Mouse (Mus musculus): ENCODE results near the gene Ralgapa1.
"Not testable (repeated sequence)": the region's sequence is repeated elsewhere in the genome, so short reads cannot be mapped to it uniquely, and the experiment has no call there.

Ralgapa1 gene

DNA sequence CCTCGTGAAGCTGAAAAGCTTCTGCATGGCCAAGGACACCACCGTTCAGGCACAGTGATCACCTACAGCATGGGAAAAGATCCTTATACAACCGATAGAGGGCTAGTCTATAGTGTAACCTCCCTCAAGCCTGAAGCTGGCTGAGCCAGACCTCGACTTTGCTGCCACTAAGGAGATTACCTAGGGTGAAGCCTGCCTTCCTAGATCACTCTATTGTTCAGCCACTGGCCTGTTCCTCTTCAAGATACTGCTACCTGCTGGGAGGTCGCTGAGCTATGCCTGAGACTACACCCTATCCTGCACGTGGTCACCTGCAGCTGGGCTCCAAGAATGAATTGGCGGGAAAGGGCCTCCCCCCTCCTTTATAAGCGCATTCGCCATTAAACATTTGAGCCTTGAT lies 234.0 kb downstream of the Ralgapa1 start:
- DNase-seq, result not testable (repeated sequence)

DNA sequence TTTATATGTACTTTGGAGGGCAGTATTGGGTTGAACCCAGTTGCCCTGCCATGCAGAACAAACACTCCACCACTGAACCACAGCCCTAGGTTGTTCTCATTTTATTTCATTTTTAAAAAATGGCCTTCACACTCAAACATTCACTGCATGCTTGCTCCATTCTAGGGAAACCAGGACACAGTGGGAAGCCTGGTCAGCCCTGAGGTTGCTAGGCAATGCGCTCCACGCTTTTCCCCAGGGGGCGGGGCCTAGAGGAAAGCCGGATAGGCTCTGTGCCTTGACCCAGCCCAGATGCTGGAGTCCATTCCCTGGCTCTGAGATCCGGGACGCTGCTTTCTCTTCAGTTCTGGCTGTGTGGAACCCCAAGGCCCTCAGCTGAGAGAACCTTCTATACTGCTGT lies 247.2 kb downstream of the Ralgapa1 start:
- no peak for DNase-seq

DNA sequence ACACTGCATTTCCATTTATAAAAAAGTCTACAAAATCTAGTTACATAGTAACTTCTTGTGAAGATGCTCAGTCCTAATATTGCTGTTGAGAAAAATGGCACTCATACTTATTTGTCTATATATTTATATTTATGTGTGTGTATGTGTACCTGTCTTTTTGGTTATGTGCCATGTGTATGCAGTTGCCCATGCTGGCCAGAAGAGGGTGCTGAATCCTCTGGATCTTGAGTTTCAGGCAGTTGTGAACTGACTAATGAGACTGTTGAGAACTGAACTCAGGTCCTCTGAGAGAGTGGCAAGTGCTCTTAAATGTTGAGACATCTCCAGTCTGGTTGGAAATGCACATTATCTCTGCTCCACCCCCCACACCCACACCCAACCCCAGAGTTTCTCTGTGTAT lies 247.9 kb downstream of the Ralgapa1 start:
- no peak for DNase-seq

DNA sequence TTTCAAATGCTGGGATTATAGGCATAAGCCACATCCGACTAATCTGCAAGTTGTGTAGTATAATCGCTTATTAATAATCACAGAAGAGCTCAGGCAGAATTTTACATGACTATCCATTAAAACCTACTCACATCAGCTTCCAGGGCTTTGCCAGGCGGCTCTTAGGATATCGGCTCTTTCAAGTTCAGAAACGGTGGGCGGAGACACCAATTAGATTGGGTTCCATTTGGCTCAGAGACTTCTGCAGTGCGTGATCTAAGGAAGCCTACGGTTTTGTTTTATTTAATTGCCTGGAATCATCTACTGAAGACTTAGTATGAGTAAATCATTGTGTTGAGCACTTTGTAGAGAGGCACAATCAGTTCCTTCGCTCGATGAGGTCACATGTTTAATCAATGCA lies 249.3 kb downstream of the Ralgapa1 start:
- no peak for DNase-seq

DNA sequence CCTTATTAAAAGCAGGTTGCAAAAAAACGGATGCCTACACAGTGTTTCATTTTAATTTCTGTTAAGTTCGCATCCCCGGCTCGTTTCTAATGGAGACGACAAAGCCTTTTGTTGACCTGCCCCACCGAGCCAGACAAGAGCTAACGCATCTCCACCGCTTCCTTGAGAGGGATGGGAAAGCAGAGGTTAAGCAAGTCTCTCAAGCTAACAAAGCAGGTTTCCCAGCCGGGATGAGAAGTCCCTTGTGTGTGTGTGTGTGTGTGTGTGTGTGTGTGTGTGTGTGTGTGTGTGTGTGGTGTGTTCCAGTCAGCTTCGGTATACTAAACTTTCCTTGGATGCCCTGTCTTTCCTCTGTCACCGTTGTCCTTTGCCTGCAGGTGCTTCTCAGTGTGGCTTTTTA lies 249.8 kb downstream of the Ralgapa1 start:
- no peak for DNase-seq

DNA sequence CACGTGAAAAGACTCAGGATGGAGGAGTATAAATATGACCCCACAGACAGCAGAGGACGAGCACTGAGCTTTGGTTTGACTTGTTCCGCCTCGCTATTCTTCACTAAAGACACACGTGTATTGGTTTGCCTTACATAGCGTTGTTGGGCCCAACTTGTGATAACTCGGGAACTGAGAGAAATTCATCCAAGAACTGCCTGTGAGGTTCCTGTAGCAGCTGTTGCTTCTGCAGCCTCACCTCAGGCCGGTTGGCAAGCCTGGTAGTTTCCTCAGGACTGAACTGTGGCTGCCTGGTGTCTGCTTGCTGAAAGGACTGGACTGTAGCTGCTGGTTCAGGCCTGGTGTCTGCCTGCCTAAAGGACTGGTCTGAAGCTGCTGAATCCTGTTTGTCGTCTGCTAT lies 250.3 kb downstream of the Ralgapa1 start:
- DNase-seq, result no peak

DNA sequence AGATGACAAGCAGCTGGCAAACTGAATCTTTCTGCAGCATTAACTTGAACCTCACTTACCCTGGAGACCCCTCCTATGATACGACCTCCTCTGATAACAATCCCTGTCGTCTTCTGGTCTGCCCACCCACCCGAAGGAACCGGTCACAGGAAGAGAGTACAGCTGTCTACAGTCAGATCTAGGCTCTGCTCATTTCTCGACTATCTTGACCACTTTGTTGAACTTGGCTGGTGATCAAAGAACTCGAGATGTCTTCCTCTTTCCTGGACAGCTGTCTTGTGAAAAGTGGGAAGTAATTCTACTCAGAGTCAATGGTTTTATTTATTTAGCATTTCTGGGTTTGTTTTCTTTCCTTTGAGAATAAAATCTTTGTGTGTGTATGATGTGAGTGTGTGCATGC lies 251.3 kb downstream of the Ralgapa1 start:
- no peak for DNase-seq

DNA sequence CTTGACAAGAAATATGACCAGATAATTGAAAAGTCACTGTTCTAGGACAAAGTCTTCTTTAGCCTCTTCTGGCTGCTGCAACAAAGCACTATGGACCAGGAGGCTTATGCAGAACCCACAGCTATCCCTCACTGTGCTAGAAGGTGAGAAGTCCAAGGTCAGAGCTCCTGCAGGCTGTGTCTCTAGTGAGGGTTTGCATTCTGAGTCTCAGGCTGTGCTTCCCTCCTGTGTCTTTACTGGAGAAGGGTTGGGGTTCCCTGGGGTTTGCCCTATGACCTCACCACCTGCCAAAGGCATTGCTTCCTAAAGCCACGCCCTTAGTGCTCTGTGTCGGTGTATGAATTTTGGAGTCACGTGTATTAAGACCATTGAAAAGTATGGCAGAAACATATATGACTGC lies 252.5 kb downstream of the Ralgapa1 start:
- no peak for DNase-seq

DNA sequence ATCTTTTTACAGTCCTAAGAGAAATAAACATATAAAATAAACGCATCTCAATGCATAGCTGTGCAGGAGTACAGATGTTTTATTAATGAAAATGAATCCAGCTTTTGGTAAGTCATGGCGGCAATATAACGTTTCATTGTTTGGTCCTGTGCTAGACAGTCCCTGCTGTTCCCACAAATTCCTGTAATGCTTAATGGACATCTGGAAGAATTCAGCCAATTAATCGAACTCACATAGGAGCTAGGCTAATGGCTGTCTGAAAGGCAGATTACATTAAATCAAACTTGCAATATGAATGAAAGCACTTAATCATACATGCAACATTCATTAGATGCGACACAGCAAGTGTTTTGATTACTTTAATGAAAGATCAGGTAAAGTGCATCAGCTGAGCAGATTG lies 254.1 kb downstream of the Ralgapa1 start:
- no peak for DNase-seq

DNA sequence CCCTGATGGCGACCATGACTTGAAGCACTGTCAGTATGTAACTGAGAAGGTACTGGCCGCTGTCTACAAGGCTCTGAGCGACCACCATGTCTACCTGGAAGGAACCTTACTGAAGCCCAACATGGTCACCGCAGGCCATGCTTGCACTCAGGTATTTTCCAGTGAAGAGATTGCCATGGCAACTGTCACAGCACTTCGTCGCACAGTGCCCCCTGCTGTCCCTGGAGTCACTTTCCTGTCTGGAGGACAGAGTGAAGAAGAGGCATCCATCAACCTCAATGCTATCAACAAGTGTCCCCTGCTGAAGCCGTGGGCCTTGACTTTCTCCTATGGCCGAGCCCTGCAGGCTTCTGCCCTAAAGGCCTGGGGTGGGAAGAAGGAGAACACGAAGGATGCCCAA lies 255.1 kb downstream of the Ralgapa1 start:
- DNase-seq, result no peak

DNA sequence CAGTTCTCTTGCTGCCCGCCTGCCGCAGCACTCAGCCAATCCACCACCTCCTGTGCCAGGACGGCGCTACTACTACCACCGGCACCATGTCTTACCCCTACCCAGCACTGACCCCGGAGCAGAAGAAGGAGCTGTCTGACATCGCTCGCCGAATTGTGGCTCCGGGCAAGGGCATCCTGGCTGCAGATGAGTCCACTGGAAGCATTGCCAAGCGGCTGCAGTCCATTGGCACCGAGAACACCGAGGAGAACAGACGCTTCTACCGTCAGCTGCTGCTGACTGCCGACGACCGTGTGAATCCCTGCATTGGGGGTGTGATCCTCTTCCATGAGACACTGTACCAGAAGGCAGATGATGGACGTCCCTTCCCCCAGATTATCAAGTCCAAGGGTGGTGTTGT lies 255.8 kb downstream of the Ralgapa1 start, which contains the start of gene Aldoart2:
Aldoart2 (plus strand) TSS at position 34 of the 400 bp plus-strand sequence.
- no peak for DNase-seq

DNA sequence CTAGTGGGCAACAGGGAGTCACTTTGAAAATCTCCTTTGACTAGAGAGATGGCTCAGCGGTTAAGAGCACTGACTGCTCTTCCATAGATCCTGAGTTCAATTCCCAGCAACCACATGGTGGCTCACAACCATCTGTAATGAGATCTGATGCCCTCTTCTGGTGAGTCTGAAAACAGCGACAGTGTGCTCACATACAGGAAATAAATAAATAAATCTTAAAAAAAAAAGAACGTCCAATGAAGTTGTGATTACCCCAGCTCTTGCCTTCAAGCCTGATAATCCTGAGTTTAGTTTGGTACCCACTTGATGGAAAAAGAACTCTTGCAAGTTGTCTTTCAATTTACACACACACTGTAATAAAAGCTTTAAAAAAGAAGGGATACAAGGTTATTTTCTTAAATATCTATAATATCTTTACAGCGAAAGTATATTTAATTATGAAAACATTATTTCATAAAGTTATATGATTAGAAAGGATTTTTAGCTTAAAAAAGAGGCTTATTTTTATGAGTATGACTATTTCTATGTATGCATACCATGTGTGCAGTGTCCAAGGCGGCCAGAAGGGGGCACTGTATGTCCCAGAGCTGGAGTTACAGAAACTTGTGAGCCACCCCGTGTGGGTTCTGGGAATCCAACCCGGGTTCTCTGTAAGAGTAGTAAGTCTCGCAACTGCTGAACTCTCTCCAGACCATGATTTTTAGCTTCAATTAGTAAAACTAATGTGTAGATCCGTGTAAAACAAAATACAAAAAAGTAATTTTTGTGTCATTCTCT lies 256.6 kb downstream of the Ralgapa1 start:
- DNase-seq, result no peak

DNA sequence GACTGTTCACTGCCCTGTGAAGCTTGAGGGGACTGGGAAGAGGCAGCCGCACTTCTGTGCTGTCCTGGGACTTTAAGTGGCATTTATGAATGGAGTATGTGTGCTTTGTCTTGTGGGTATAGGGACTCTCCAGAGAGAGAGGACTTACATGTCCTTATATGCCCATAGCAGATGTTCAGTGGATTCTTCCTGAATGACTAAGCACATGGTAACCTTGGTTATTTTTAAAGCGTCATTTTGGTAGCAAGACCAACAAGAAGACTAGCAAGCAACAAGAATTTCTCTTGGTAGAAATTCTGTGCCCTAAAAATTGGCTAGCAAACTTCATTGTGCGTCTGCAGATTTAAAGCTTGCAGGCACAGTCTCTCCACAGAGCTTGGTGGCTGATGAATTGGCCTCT lies 257.2 kb downstream of the Ralgapa1 start:
- no peak for DNase-seq

DNA sequence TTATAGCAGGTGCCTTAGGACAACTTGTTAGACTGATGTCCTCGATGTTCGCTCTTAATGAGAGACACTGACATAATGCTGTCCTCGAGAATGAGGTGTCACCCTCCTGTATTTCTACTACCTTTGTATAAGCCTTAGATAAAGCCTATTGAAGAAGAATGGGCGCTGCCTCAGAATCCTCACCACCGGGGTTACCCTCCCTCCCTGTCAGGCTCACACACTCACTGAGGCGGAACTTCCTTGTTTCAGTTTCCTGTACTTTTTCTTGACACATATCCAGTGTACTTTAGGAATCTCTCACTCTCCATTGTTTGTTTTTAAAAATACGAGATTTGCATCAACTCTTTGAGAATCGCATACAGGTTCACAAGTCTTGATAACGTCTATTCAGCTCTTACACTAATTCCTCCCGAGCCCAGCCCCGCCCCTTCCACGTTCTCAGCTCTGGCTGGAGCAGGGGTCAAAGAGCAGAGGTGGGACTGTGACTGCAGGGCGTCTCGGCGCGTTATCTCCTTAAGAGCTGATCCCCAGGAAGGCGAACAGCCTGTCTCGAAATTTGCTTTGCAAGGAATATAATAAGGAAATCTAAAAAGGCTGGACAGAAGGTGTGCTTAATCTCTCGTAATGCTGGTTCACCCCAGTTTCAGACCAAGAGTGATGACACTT lies 260.8 kb downstream of the Ralgapa1 start:
- peak; percentile 12 to 15 for DNase-seq

DNA sequence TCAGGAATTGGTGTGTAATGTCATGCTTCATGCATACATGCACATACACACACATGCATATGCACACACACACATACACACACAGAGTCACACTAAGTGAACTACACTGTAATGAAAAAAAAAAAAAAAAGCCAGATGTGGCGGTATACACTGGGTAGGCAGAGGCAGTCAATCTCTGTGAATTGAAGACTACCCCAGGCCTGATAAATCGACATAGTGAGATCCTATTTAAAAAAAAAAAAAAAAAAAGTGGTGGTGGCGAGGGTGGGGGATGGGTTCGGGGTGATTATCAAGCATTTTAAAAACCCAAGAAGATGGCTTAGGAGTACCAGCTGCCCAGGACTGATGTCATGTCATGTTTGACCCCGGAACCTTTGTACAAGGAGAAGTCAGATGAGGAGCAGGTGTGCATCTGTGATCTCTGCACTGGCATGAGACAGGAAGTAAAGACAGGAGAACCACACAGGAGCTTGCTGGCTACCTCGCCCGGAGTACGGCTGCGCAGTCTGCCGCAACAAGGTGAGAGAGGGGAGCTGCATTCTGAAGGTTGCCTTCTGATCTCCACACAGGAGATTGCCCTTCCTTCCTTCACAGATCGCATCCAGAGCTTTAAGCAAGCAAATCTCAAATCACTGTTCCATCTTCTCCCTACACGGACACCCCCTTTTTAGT lies 261.6 kb downstream of the Ralgapa1 start:
- DNase-seq, result no peak

DNA sequence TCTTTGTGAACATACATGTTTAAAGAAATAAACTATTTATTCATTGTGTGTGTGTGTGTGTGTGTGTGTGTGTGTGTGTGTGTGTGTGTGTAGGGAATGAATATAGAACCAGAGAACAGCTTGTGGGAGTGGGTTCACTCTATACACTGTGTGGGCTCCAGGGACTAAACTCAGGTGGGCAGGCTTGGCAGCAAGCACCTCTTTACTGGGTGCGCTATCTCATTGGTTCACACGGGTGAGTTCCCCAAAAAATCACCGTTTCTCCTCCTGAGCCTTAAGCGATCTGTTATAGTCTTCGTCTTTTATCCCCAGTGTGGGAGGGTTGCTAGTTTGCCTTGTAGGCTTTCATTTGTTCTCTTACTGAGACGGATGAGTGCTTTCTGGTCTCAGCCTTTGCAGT lies 263.1 kb downstream of the Ralgapa1 start:
- no peak for DNase-seq

DNA sequence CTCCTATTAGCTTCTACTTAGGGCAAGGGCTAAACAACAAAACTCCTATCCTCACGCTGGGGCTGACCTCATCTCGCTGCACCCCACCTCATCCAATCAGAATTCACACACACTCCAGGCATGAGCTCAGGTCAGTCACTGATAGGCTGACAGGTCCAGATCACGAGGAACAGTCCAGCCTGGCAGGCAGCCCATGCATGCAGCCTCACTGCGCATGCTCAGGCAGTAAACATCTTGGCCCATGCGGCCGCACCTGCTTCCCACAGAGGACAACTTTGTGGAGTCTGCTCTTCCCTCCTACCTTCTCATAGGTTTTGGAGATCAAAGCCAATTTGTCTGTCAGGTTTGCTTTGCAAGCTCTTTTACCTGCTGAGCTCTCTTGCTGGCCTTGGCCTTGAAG lies 266.1 kb downstream of the Ralgapa1 start:
- DNase-seq, result not testable (repeated sequence)
